Mouse (Mus musculus): ENCODE measurements around the gene Pcyt1a. TPM values are rescaled to one million over a fixed set of nuclear protein-coding genes. Genes with fewer than 3 reads are reported as not detected.

Gene Pcyt1a
- polyA plus RNA-seq, 1 experiment from 2014 or later: 48.7 TPM

- Histone ChIP-seq H3K4me1 (ENCODE audit: control insufficient read depth in 2 of 2, insufficient read depth in 2 of 2, low read length in 2 of 2) (no peaks in the 10 kb centered on the region; a peak in 1 of 4 replicates), H3K27me3 (ENCODE audit: control insufficient read depth, insufficient read depth, low read length) (no peaks in the 10 kb centered on the region), H3K4me3 (ENCODE audit: control insufficient read depth in 1 of 2, insufficient read depth in 1 of 2, low read depth in 1 of 2, low read length in 2 of 2) (no peak overlapping the region), H3K36me3 (ENCODE audit: control insufficient read depth, insufficient read depth, low read length) (no peaks in the 10 kb centered on the region), H3K4me2 (ENCODE audit: low read length) (no peak overlapping the region), H3K9ac (ENCODE audit: low read length) (no peak overlapping the region), H3K27ac (replicated peaks in 1 of 2; ENCODE audit: control insufficient read depth in 1 of 2, insufficient read depth in 1 of 2, low read depth in 2 of 2, low read length in 2 of 2) (no peak overlapping the region), H3K9me3 (ENCODE audit: control insufficient read depth, low read length) (no peaks in the 10 kb centered on the region)
- no peak for ATAC-seq (ENCODE audit: insufficient number of reproducible peaks, insufficient read depth, low FRiP score, low read depth)
- 71% methylated on average over 6 of the region's 6 CpGs for WGBS
Measured at GRCm38 (mm10) chr16:32406671-32407070, 24.1 kb upstream of the Pcyt1a start.

DNA sequence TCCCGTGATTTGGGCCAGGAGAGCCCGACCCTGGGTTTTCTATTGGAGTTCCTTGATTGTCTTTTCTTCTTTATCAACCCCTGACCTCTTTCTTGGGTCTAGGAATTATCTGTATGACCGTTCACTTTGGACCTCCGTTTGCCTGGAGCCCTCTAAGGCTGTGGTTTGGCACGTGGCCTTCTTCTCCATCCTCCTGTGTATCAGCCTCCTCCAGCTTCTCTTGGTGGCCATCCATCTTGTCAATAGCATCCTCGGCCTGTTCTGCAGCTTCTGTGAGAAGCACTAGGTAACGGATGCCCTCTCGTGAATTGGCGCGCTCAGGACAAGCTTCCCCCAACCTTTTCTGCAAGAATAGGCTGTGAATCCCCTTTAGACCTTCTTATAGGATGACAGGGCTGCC is 23.0 kb upstream of the Pcyt1a start:
- no peak overlapping the region for H3K4me2 ChIP-seq (ENCODE audit: low read length)

GRCm38 (mm10) chr16:32417457-32417856 is 13.3 kb upstream of the Pcyt1a start:
- Histone ChIP-seq H3K36me3 (ENCODE audit: control insufficient read depth, insufficient read depth, low read length) (no peaks in the 10 kb centered on the region), H3K9ac (ENCODE audit: low read length) (no peak overlapping the region), H3K4me1 (ENCODE audit: control insufficient read depth in 2 of 2, insufficient read depth in 2 of 2, low read length in 2 of 2) (peaks cover 2 to 4% of the 10 kb centered on the region in 2 experiments; a peak in 3 of 4 replicates), H3K27ac (replicated peaks in 1 of 2; ENCODE audit: control insufficient read depth in 1 of 2, insufficient read depth in 1 of 2, low read depth in 2 of 2, low read length in 2 of 2) (no peak overlapping the region), H3K4me2 (ENCODE audit: low read length) (no peak overlapping the region), H3K27me3 (ENCODE audit: control insufficient read depth, insufficient read depth, low read length) (no peaks in the 10 kb centered on the region), H3K4me3 (ENCODE audit: control insufficient read depth in 1 of 2, insufficient read depth in 1 of 2, low read depth in 1 of 2, low read length in 2 of 2) (no peak overlapping the region), H3K9me3 (ENCODE audit: control insufficient read depth, low read length) (no peaks in the 10 kb centered on the region)
- ATAC-seq (ENCODE audit: insufficient number of reproducible peaks, insufficient read depth, low FRiP score, low read depth): no peak
- WGBS: 45% methylated on average over 1 of the region's 1 CpGs

More for the DNA sequence above, 23.0 kb upstream of the Pcyt1a start:
- ATAC-seq (ENCODE audit: insufficient number of reproducible peaks, insufficient read depth, low FRiP score, low read depth): no peak
- Histone ChIP-seq H3K9ac (ENCODE audit: low read length) (no peak overlapping the region), H3K4me3 (ENCODE audit: control insufficient read depth in 1 of 2, insufficient read depth in 1 of 2, low read depth in 1 of 2, low read length in 2 of 2) (no peak overlapping the region), H3K9me3 (ENCODE audit: control insufficient read depth, low read length) (no peaks in the 10 kb centered on the region), H3K27me3 (ENCODE audit: control insufficient read depth, insufficient read depth, low read length) (no peaks in the 10 kb centered on the region), H3K27ac (replicated peaks in 1 of 2; ENCODE audit: control insufficient read depth in 1 of 2, insufficient read depth in 1 of 2, low read depth in 2 of 2, low read length in 2 of 2) (no peak overlapping the region), H3K36me3 (ENCODE audit: control insufficient read depth, insufficient read depth, low read length) (no peaks in the 10 kb centered on the region), H3K4me1 (ENCODE audit: control insufficient read depth in 2 of 2, insufficient read depth in 2 of 2, low read length in 2 of 2) (no peaks in the 10 kb centered on the region; a peak in 1 of 4 replicates)
- WGBS: 76% methylated on average over 10 of the region's 10 CpGs

- Histone ChIP-seq H3K9ac (ENCODE audit: low read length) (peak within 1 kb of the TSS; percentile 76), H3K27me3 (ENCODE audit: control insufficient read depth, insufficient read depth, low read length) (no peaks in the 10 kb centered on the region), H3K27ac (replicated peaks in 1 of 2; ENCODE audit: control insufficient read depth in 1 of 2, insufficient read depth in 1 of 2, low read depth in 2 of 2, low read length in 2 of 2) (peak within 1 kb of the TSS; percentile 84 to 87), H3K4me3 (ENCODE audit: control insufficient read depth in 1 of 2, insufficient read depth in 1 of 2, low read depth in 1 of 2, low read length in 2 of 2) (peak within 1 kb of the TSS; percentile 75 to 77), H3K4me1 (ENCODE audit: control insufficient read depth in 2 of 2, insufficient read depth in 2 of 2, low read length in 2 of 2) (peaks cover 2 to 4% of the 10 kb centered on the region in 2 experiments; a peak in 3 of 4 replicates), H3K4me2 (ENCODE audit: low read length) (peak within 1 kb of the TSS; percentile 73), H3K9me3 (ENCODE audit: control insufficient read depth, low read length) (no peaks in the 10 kb centered on the region), H3K36me3 (ENCODE audit: control insufficient read depth, insufficient read depth, low read length) (no peaks in the 10 kb centered on the region)
- WGBS: 2% methylated on average over 45 of the region's 45 CpGs
- ATAC-seq (ENCODE audit: insufficient number of reproducible peaks, insufficient read depth, low FRiP score, low read depth): peak; percentile 90
Measured at GRCm38 (mm10) chr16:32419517-32420483, 10.9 kb upstream of the Pcyt1a start, which contains the start of gene Tctex1d2. Gene Tctex1d2 (plus strand): TSS chr16:32419702.

GRCm38 (mm10) chr16:32427506-32427905 is 3.2 kb upstream of the Pcyt1a start:
- Histone ChIP-seq H3K9ac (ENCODE audit: low read length) (no peak overlapping the region), H3K9me3 (ENCODE audit: control insufficient read depth, low read length) (no peaks in the 10 kb centered on the region), H3K27ac (replicated peaks in 1 of 2; ENCODE audit: control insufficient read depth in 1 of 2, insufficient read depth in 1 of 2, low read depth in 2 of 2, low read length in 2 of 2) (no peak overlapping the region), H3K4me3 (ENCODE audit: control insufficient read depth in 1 of 2, insufficient read depth in 1 of 2, low read depth in 1 of 2, low read length in 2 of 2) (no peak overlapping the region), H3K36me3 (ENCODE audit: control insufficient read depth, insufficient read depth, low read length) (no peaks in the 10 kb centered on the region), H3K27me3 (ENCODE audit: control insufficient read depth, insufficient read depth, low read length) (no peaks in the 10 kb centered on the region), H3K4me2 (ENCODE audit: low read length) (no peak overlapping the region), H3K4me1 (ENCODE audit: control insufficient read depth in 2 of 2, insufficient read depth in 2 of 2, low read length in 2 of 2) (peaks cover 5 to 14% of the 10 kb centered on the region in 2 experiments)
- WGBS: 81% methylated on average over 3 of the region's 3 CpGs
- ATAC-seq (ENCODE audit: insufficient number of reproducible peaks, insufficient read depth, low FRiP score, low read depth): no peak

DNA sequence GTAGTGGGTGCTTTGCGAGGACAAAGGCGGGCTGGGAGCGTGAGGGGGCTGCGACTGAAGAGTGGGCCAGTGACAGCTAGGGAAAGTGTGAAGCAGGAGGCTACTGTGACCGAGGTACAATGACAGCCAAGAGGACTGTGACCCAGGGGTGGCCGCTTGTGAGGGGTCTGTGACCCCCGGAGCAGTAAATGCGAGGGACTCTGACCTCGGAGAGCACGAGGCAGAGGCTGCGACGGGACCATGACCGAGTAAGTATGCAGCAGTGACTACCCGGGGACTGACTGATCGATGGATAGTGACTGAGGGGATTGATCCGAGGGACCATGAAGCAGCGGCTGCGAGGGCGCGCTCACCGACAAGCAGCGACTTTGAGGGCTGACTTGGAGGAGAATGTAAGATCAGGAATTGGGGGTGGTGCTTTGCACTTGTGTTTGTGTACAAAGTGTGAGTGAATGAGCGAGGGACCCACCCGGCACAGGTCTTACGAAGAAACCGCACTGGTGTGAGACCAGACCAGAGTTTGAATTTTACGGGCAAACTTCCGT is 398 bp downstream of the Pcyt1a start:
- H3K4me3 ChIP-seq (ENCODE audit: control insufficient read depth in 1 of 2, insufficient read depth in 1 of 2, low read depth in 1 of 2, low read length in 2 of 2): peak overlapping the region; percentile 68 to 79
- peaks cover 5 to 19% of the 10 kb centered on the region in 2 experiments for H3K4me1 ChIP-seq (ENCODE audit: control insufficient read depth in 2 of 2, insufficient read depth in 2 of 2, low read length in 2 of 2)
- H3K27me3 ChIP-seq (ENCODE audit: control insufficient read depth, insufficient read depth, low read length): no peaks in the 10 kb centered on the region
- peak; percentile 38 for ATAC-seq (ENCODE audit: insufficient number of reproducible peaks, insufficient read depth, low FRiP score, low read depth)
- peak overlapping the region; percentile 89 for H3K9ac ChIP-seq (ENCODE audit: low read length)
- under 1% methylated on average over 28 of the region's 28 CpGs for WGBS
- H3K9me3 ChIP-seq (ENCODE audit: control insufficient read depth, low read length): no peaks in the 10 kb centered on the region
- no peaks in the 10 kb centered on the region for H3K36me3 ChIP-seq (ENCODE audit: control insufficient read depth, insufficient read depth, low read length)
- peak overlapping the region; percentile 67 to 87 for H3K27ac ChIP-seq (replicated peaks in 1 of 2; ENCODE audit: control insufficient read depth in 1 of 2, insufficient read depth in 1 of 2, low read depth in 2 of 2, low read length in 2 of 2)
- peak overlapping the region; percentile 77 for H3K4me2 ChIP-seq (ENCODE audit: low read length)

DNA sequence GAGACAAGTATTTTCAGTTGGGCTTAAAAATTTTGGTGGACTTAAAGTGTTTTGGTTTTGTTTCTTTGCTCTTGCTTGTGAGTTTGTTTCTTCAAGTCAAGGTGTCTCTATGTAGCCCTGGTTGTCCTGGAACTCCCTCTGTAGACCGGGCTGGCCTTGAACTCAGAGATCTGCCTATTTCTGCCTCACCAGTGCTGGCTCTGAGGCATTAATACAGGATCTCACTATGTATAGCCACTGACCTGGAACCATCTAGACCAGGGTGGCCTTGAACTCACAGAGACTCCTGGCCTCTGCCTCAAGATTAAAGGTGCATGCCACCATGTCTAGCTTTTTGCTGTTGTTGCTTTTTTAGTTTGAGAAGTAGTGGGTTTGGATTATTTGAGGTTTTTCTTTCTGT is 1.2 kb downstream of the Pcyt1a start:
- Histone ChIP-seq H3K4me2 (ENCODE audit: low read length) (peak overlapping the region; percentile 77), H3K4me3 (ENCODE audit: control insufficient read depth in 1 of 2, insufficient read depth in 1 of 2, low read depth in 1 of 2, low read length in 2 of 2) (peak overlapping the region in 1 of 2 experiments; percentile 79; a peak in 2 of 4 replicates), H3K27me3 (ENCODE audit: control insufficient read depth, insufficient read depth, low read length) (no peaks in the 10 kb centered on the region), H3K36me3 (ENCODE audit: control insufficient read depth, insufficient read depth, low read length) (0 out of 2 replicates have a peak, but pooled peaks cover under 1% of the 10 kb centered on the region), H3K9me3 (ENCODE audit: control insufficient read depth, low read length) (no peaks in the 10 kb centered on the region), H3K4me1 (ENCODE audit: control insufficient read depth in 2 of 2, insufficient read depth in 2 of 2, low read length in 2 of 2) (peaks cover 5 to 19% of the 10 kb centered on the region in 2 experiments), H3K27ac (replicated peaks in 1 of 2; ENCODE audit: control insufficient read depth in 1 of 2, insufficient read depth in 1 of 2, low read depth in 2 of 2, low read length in 2 of 2) (no peak overlapping the region), H3K9ac (ENCODE audit: low read length) (peak overlapping the region; percentile 89)
- WGBS: 93% methylated on average over 1 of the region's 1 CpGs
- no peak for ATAC-seq (ENCODE audit: insufficient number of reproducible peaks, insufficient read depth, low FRiP score, low read depth)
